ENCODE assay signal across 8 mouse cellular contexts in the genomic region with DNA sequence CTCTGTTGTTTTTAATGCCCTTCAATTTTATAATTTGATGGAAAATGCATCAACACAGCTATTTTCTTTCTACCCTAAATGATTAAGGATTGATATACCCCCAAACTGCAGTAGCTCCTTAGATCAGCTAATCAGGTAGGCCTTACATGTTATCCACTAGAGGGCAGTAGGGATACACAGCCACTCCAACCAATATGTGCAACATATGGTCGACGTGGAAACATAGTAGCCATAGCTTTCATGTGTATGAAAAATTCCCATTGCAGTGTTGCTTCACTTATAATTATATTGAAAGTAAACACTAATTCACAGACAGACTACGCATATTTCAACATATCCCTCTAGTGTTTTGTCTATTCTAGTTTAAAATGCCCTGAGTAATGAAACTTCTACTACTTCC.
DNase-seq lines count a peak whose midpoint lies in the region; ATAC-seq and TF ChIP-seq lines count a peak whose summit lies in the region.

No protein-coding gene starts in this region.

- peak; percentile 34 for DNase-seq in hindbrain, embryonic 11.5 days (ENCODE audit: low spot score)
- no peak for DNase-seq in hindbrain, embryonic 10.5 days (ENCODE audit: low spot score)
- DNase-seq in ZHBTc4 (ENCODE audit: low read depth, low spot score) = peak; percentile 54
- DNase-seq in splenic B cell, adult 2 months (ENCODE audit: low read depth, low spot score) = peak; percentile 66
- DNase-seq in gastrocnemius, postnatal 36 days = no peak
- DNase-seq in adrenal gland, postnatal 10 days = no peak

- H3K27ac ChIP-seq in hindbrain, embryonic 11.5 days (ENCODE audit: low read depth, low read length) = no peak overlapping the region
- H3K27ac ChIP-seq in hindbrain, embryonic 10.5 days = no peak overlapping the region
- H3K27ac ChIP-seq in intestine, embryonic 15.5 days = no peak overlapping the region

- no peaks in the 10 kb centered on the region for H3K9me3 ChIP-seq in hindbrain, embryonic 11.5 days (ENCODE audit: control insufficient read depth, low read length)
- H3K9me3 ChIP-seq in hindbrain, embryonic 10.5 days = no peaks in the 10 kb centered on the region
- no peaks in the 10 kb centered on the region for H3K9me3 ChIP-seq in intestine, embryonic 15.5 days

- no peaks in the 10 kb centered on the region for H3K79me3 ChIP-seq in C2C12 (ENCODE audit: low read depth)

- H3K27me3 ChIP-seq in hindbrain, embryonic 11.5 days (ENCODE audit: control insufficient read depth, insufficient read depth, low read length) = no peaks in the 10 kb centered on the region
- H3K27me3 ChIP-seq in hindbrain, embryonic 10.5 days (ENCODE audit: insufficient read depth, poor library complexity, severe bottlenecking) = no peaks in the 10 kb centered on the region
- H3K27me3 ChIP-seq in C2C12 (ENCODE audit: control insufficient read depth, insufficient read depth, insufficient read length) = no peaks in the 10 kb centered on the region
- no peaks in the 10 kb centered on the region for H3K27me3 ChIP-seq in intestine, embryonic 15.5 days (replicated peaks)
- no peaks in the 10 kb centered on the region for H3K27me3 ChIP-seq in splenic B cell, adult 2 months (ENCODE audit: control insufficient read depth, insufficient read depth, low read length, poor library complexity, severe bottlenecking)

- no peak overlapping the region for H3K9ac ChIP-seq in hindbrain, embryonic 11.5 days (ENCODE audit: low read depth, low read length)
- no peak overlapping the region for H3K9ac ChIP-seq in intestine, embryonic 15.5 days

- intact Hi-C loops in gastrocnemius, postnatal 36 days (cut with DNase I) = loop anchor here (5.0 kb wide), 1 partner anchor 262 kb away; no protein-coding TSS in a partner anchor

- TF ChIP-seq CTCF in C2C12 (IDR thresholded peaks at IDR 0.05; ENCODE audit: control insufficient read depth, insufficient read depth, insufficient read length) = peak; percentile 52

- no peaks in the 10 kb centered on the region for H3K79me2 ChIP-seq in C2C12 (ENCODE audit: control insufficient read depth, insufficient read depth)

- H3K4me1 ChIP-seq in hindbrain, embryonic 11.5 days (replicated peaks; ENCODE audit: control insufficient read depth, insufficient read depth, low read length) = no peaks in the 10 kb centered on the region
- no peaks in the 10 kb centered on the region for H3K4me1 ChIP-seq in hindbrain, embryonic 10.5 days (replicated peaks)
- H3K4me1 ChIP-seq in intestine, embryonic 15.5 days (replicated peaks) = no peaks in the 10 kb centered on the region

- no peak overlapping the region for H3ac ChIP-seq in C2C12 (ENCODE audit: control insufficient read depth, insufficient read length, low read depth)

- no peak overlapping the region for H3K4me3 ChIP-seq in hindbrain, embryonic 11.5 days (ENCODE audit: low read depth, low read length)
- no peak overlapping the region for H3K4me3 ChIP-seq in hindbrain, embryonic 10.5 days
- no peak overlapping the region for H3K4me3 ChIP-seq in C2C12 (ENCODE audit: insufficient read depth, poor library complexity, severe bottlenecking)
- no peak overlapping the region for H3K4me3 ChIP-seq in intestine, embryonic 15.5 days (replicated peaks)

- no peak for ATAC-seq in hindbrain, embryonic 11.5 days (ENCODE audit: low FRiP score)
- peak; percentile 67 for ATAC-seq in intestine, embryonic 15.5 days

- no peaks in the 10 kb centered on the region for H3K36me3 ChIP-seq in hindbrain, embryonic 11.5 days (ENCODE audit: control insufficient read depth, insufficient read depth, low read length)
- H3K36me3 ChIP-seq in hindbrain, embryonic 10.5 days = no peaks in the 10 kb centered on the region
- H3K36me3 ChIP-seq in C2C12 (ENCODE audit: control insufficient read depth, insufficient read depth) = no peaks in the 10 kb centered on the region
- H3K36me3 ChIP-seq in intestine, embryonic 15.5 days = no peaks in the 10 kb centered on the region
- no peaks in the 10 kb centered on the region for H3K36me3 ChIP-seq in splenic B cell, adult 2 months (ENCODE audit: control insufficient read depth, insufficient read depth, low read length, poor library complexity, severe bottlenecking)

- 31% methylated on average over 3 of the region's 3 CpGs for WGBS in hindbrain, embryonic 11.5 days
- 29% methylated on average over 3 of the region's 3 CpGs for WGBS in hindbrain, embryonic 10.5 days
- 20% methylated on average over 3 of the region's 3 CpGs for WGBS in intestine, embryonic 15.5 days

- H3K4me2 ChIP-seq in hindbrain, embryonic 11.5 days (replicated peaks; ENCODE audit: low read depth, low read length) = no peak overlapping the region
- H3K4me2 ChIP-seq in intestine, embryonic 15.5 days (replicated peaks) = no peak overlapping the region

TF ChIP-seq in C2C12, 6 proteins besides CTCF, POLR2A, EP300 and RAD21:
- TF ChIP-seq CEBPB (IDR thresholded peaks at IDR 0.05; ENCODE audit: low read depth) (no peak), MAX (IDR thresholded peaks at IDR 0.05) (no peak), FOSL1 (IDR thresholded peaks at IDR 0.05; ENCODE audit: insufficient read depth, low read length, poor library complexity, severe bottlenecking) (no peak), MYOG (IDR thresholded peaks at IDR 0.05; ENCODE audit: control insufficient read depth, extremely low read depth, insufficient read length) (no peak), USF1 (IDR thresholded peaks at IDR 0.05; ENCODE audit: low read depth) (no peak), MYOD1 (IDR thresholded peaks at IDR 0.05; ENCODE audit: control insufficient read depth, insufficient read length, low read depth) (no peak)
TF ChIP-seq in C2C12: peak in this region for 0.

Comparison
In these comparisons a context has a peak if more than half of its experiments do, and no peak if none do; other contexts are left out.
1. DNase-seq: peak in hindbrain, embryonic 11.5 days (single experiment), ZHBTc4 (single experiment) and splenic B cell, adult 2 months (single experiment); none in hindbrain, embryonic 10.5 days (single experiment), gastrocnemius, postnatal 36 days (0 of 2) and adrenal gland, postnatal 10 days (single experiment).